Mouse (Mus musculus) small intestine, adult 2 months (tissue): ENCODE data around the gene C2cd4a.

Experiments used
- CTCF ChIP-seq: fragments of 200-500 bp; IDR thresholded peaks from 2 replicates; pipeline ENCODE4 v1.5.1; 2012; ENCODE audit warnings: low read depth, mild to moderate bottlenecking, control low read depth, inconsistent platforms, low read length, moderate library complexity, mixed read lengths; ENCODE audit not compliant: insufficient replicate concordance, insufficient read length; ENCODE audit errors: extremely low read depth
- POLR2A ChIP-seq: fragments of 200-500 bp; IDR thresholded peaks from 2 replicates; pipeline ENCODE4 v1.6.1; 2012; ENCODE audit warnings: low read depth, mild to moderate bottlenecking, control low read depth, inconsistent platforms, low read length, moderate library complexity

GRCm38 (mm10) chr9:67823131-67823530, 9.0 kb downstream of the C2cd4a start:
- TF ChIP-seq POLR2A: no peak
- no peak for TF ChIP-seq CTCF
